Mouse (Mus musculus) thymus, adult 2 months (tissue): Measurements from ENCODE around the gene Prkn. TPM values are rescaled to one million over a fixed set of nuclear protein-coding genes. Genes with fewer than 3 reads are reported as not detected.

Source experiments
- DNase-seq: peaks from one replicate; pipeline ENCODE4 v3.0.0; 2021
- H3K27ac ChIP-seq: fragments of 200-500 bp; 2 replicates; pipeline ENCODE4 v1.5.1; 2012; ENCODE audit warnings: low read length, control low read depth; ENCODE audit not compliant: control insufficient read depth, insufficient read depth
- H3K27me3 ChIP-seq: fragments of 200-500 bp; 2 replicates; pipeline ENCODE4 v1.6.1; 2012; ENCODE audit warnings: mild to moderate bottlenecking, low read length, moderate library complexity, mixed read lengths; ENCODE audit not compliant: control insufficient read depth, insufficient read depth
- H3K36me3 ChIP-seq: fragments of 200-500 bp; 2 replicates; pipeline ENCODE4 v1.6.1; 2012; ENCODE audit warnings: mild to moderate bottlenecking, low read length, moderate library complexity; ENCODE audit not compliant: control insufficient read depth, insufficient read depth
- H3K4me1 ChIP-seq: fragments of 200-500 bp; replicated peaks from 2 replicates; pipeline ENCODE4 v1.6.1; 2012; ENCODE audit warnings: low read length; ENCODE audit not compliant: control insufficient read depth, insufficient read depth
- H3K4me3 ChIP-seq: fragments of 200-500 bp; 2 replicates; pipeline ENCODE4 v1.5.1; 2012; ENCODE audit warnings: mild to moderate bottlenecking, low read length, control low read depth, moderate library complexity; ENCODE audit not compliant: control insufficient read depth, insufficient read depth
- CTCF ChIP-seq: fragments of 200-500 bp; IDR thresholded peaks from 2 replicates; pipeline ENCODE4 v1.5.1; 2012; ENCODE audit warnings: mild to moderate bottlenecking, control low read depth, low read length, moderate library complexity, borderline replicate concordance; ENCODE audit not compliant: control insufficient read depth, poor library complexity, insufficient read depth; ENCODE audit errors: extremely low read depth
- POLR2A ChIP-seq: fragments of 200-500 bp; IDR thresholded peaks from 2 replicates; pipeline ENCODE4 v1.6.1; 2012; ENCODE audit warnings: mild to moderate bottlenecking, low read length, control low read depth, moderate library complexity; ENCODE audit not compliant: control insufficient read depth, poor library complexity, insufficient read depth; ENCODE audit errors: extremely low read depth
- WGBS: fragments of 180-500 bp; shearing (Covaris S2); methylation state at CpG from one replicate; pipeline ENCODE4 v1.1.7; 2018; 5-methylcytosine and 5-hydroxymethylcytosine counted together
- polyA plus RNA-seq: library from polyadenylated mRNA; depleted of rRNA; stranded (reverse); fragments of >200 nt; gene quantifications from 2 replicates; pipeline ENCODE4 v1.2.3, GENCODE M21; 2012

The Prkn gene
- polyA plus RNA-seq, 1 experiment: 1.4 TPM

DNA sequence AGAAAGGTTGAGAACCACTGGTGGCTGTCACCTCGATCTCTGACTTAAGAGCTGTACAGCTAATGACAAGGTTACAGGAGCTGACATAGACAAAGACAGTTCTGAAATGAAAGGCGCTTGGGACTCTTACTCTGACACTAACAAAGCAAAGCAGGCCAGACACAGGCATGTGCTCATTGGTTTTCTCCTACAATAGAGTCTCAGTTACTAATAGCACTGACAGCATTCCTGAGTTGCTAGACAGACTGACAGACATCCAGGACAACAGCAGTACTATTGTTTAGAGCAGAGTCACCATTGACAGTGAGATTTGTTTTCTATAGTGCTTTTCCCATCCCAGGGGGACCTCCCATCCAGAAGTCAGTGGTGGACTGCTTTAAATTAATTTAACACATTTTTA, 977.7 kb downstream of the Prkn start:
- WGBS: 86% methylated on average over 2 of the region's 2 CpGs
- no peaks in the 10 kb centered on the region for H3K27me3 ChIP-seq
- H3K4me3 ChIP-seq: no peak overlapping the region
- H3K27ac ChIP-seq: no peak overlapping the region
- H3K36me3 ChIP-seq: no peaks in the 10 kb centered on the region
- TF ChIP-seq CTCF (no peak), POLR2A (no peak)
- DNase-seq: no peak
- no peaks in the 10 kb centered on the region for H3K4me1 ChIP-seq

DNA sequence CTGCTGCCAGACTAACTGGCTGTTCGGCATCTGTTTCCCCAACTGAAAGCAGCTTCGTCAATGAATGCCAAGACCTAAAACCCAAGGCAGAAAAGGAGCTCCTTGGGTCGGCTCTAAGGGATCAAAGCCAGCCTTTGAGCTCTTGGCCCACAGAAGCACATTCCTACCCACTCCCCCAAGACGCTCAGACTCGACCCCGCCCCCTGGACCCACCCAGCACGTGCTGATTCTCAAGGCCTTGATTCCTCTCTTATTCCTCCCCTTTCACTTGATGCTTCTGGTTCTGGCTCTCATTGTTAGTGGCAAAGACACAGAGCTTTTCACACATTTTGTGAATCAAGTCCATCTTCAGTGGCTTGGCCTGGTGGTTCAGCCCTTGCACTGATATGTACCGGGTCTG, 979.3 kb downstream of the Prkn start:
- TF ChIP-seq POLR2A (no peak), CTCF (no peak)
- H3K27ac ChIP-seq: no peak overlapping the region
- H3K27me3 ChIP-seq: no peaks in the 10 kb centered on the region
- WGBS: 76% methylated on average over 8 of the region's 8 CpGs
- DNase-seq: no peak
- no peak overlapping the region for H3K4me3 ChIP-seq
- H3K36me3 ChIP-seq: no peaks in the 10 kb centered on the region
- H3K4me1 ChIP-seq: no peaks in the 10 kb centered on the region

DNA sequence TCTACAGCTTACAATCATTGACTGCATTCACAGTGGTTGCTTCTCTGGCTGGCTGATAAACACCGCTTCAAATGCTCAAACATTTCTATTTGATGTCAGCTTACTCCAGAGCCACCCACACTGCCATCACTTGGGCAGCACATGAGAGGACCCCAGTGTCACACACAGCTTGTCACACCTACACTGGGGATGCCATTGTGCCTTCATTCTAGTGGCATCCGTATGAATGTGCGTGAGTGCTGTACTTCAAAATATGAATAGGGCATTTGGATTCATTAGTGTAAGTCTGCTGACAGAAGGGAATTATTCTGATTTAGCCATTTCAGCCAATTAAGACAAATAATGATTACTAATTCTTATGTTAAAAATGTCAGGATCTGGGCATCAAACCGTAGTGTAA, 980.6 kb downstream of the Prkn start:
- Histone ChIP-seq H3K27ac (no peak overlapping the region), H3K27me3 (no peaks in the 10 kb centered on the region), H3K36me3 (no peaks in the 10 kb centered on the region), H3K4me3 (no peak overlapping the region), H3K4me1 (no peaks in the 10 kb centered on the region)
- WGBS: 98% methylated on average over 4 of the region's 4 CpGs
- TF ChIP-seq CTCF: no peak
- no peak for TF ChIP-seq POLR2A
- no peak for DNase-seq

GRCm38 (mm10) chr17:11829501-11829900, 989.3 kb downstream of the Prkn start:
- no peak for TF ChIP-seq CTCF
- Histone ChIP-seq H3K27me3 (no peaks in the 10 kb centered on the region), H3K4me1 (no peaks in the 10 kb centered on the region), H3K4me3 (no peak overlapping the region), H3K36me3 (no peaks in the 10 kb centered on the region), H3K27ac (no peak overlapping the region)
- 51% methylated on average over 3 of the region's 3 CpGs for WGBS
- DNase-seq: no peak

- 81% methylated on average over 3 of the region's 3 CpGs for WGBS
- Histone ChIP-seq H3K36me3 (no peaks in the 10 kb centered on the region), H3K27ac (no peak overlapping the region), H3K4me3 (no peak overlapping the region), H3K27me3 (no peaks in the 10 kb centered on the region), H3K4me1 (no peaks in the 10 kb centered on the region)
- no peak for TF ChIP-seq POLR2A
- TF ChIP-seq CTCF: no peak
- DNase-seq: no peak
Measured at GRCm38 (mm10) chr17:11837121-11837520, 996.9 kb downstream of the Prkn start.

DNA sequence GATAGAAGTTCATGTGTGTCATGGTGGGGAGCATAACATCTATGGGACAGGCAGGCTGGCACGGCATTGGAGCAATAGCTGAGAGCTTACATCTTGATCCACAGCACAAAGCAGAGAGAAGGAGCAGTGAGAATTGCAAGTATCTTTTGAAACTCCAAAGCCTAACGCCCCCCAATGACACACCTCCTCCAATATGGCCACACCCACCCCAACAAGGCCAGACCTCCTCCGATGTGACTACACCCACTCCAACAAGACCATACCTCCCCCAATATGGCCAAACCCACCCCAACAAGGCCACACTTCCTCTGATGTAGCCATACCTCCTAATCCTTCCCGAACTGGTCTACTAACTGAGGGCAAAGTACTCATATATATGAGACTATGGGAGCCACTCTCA, 1004.3 kb downstream of the Prkn start:
- H3K36me3 ChIP-seq: no peaks in the 10 kb centered on the region
- no peak for DNase-seq
- H3K27ac ChIP-seq: no peak overlapping the region
- no peak overlapping the region for H3K4me3 ChIP-seq
- no peaks in the 10 kb centered on the region for H3K4me1 ChIP-seq
- 92% methylated on average over 4 of the region's 4 CpGs for WGBS
- TF ChIP-seq POLR2A: no peak
- TF ChIP-seq CTCF: no peak
- H3K27me3 ChIP-seq: no peaks in the 10 kb centered on the region

GRCm38 (mm10) chr17:11844989-11845388, 1004.8 kb downstream of the Prkn start:
- Histone ChIP-seq H3K4me1 (no peaks in the 10 kb centered on the region), H3K4me3 (no peak overlapping the region), H3K36me3 (no peaks in the 10 kb centered on the region), H3K27me3 (no peaks in the 10 kb centered on the region), H3K27ac (no peak overlapping the region)
- WGBS: 36% methylated on average over 3 of the region's 3 CpGs
- no peak for TF ChIP-seq CTCF
- TF ChIP-seq POLR2A: no peak
- DNase-seq: no peak
